Mouse (Mus musculus): ENCODE measurements around the gene Plcd3. TPM values are rescaled to one million over a fixed set of nuclear protein-coding genes. Genes with fewer than 3 reads are reported as not detected.
A peak's percentile ranks its signal among the peaks of the same experiment; 100 is the strongest.

The Plcd3 gene
- total RNA-seq (2015) = 0.17 TPM in 1 of 2 replicates, not detected in the other
- total RNA-seq (2017) = not detected in 2 replicates

GRCm38 (mm10) chr11:103101481-103101865, at the start of gene Plcd3, which contains the start of gene Acbd4:
TSS of gene Plcd3 (minus strand) at chr11:103101658.
TSS of gene Acbd4 (plus strand) at chr11:103101682.
- peak; percentile 43 for ATAC-seq (replicated peaks; ENCODE audit: poor library complexity)

- no peak for ATAC-seq (replicated peaks; ENCODE audit: poor library complexity)
Measured at GRCm38 (mm10) chr11:103149771-103150170, 48.3 kb upstream of the Plcd3 start.

- ATAC-seq (replicated peaks; ENCODE audit: poor library complexity) = peak; percentile 40
Measured at GRCm38 (mm10) chr11:103147766-103148165, 46.3 kb upstream of the Plcd3 start.

GRCm38 (mm10) chr11:103146386-103146785, 44.9 kb upstream of the Plcd3 start:
- ATAC-seq (replicated peaks; ENCODE audit: poor library complexity) = peak; percentile 60

DNA sequence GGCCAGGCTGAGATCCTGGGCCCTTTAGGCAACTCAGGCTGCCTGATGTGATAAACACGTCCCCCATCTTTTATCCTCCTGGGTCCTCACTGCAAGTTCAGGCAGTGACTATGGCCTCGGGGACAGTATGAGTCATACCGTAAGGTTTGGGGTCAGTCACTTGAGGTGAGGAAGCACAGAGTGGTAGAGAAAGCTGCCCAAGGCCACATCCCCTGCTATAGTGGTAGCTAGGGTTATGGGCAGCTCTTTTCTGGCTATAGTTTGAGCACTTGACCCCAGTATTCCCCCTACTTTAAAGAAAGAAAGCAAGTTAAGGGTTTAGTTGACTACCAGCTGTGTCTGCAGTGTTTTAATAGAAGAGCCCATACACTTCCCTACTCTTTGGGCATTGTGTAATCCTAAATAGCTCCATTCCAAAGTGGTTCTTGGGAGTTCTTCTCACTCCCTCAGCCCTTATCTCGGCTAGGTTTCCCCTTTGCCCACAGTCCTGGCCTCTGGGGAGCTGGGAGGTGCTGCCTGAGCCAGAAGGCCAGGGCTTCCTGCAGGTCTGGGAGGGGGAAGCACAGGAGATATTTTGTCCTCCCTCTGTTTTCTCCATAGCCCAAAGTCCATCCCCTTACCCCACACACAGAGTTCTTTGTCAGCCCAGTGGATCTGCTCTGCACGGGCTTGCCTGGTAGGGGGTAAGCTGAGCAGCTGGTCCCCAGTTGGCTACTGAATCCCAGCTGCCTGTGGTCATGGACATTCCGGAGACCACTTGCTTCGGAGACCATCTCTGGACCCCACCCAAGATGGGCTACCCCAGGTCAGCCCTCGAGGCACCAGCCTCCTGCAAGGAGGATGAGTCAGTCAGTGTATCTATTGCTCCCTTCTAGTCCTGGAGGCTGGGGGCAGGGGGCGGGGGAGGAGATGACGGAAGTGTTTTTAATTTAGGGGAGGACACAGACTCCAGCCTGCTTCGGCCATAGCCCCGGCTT, 43.1 kb upstream of the Plcd3 start:
- ATAC-seq (replicated peaks; ENCODE audit: poor library complexity) = no peak

DNA sequence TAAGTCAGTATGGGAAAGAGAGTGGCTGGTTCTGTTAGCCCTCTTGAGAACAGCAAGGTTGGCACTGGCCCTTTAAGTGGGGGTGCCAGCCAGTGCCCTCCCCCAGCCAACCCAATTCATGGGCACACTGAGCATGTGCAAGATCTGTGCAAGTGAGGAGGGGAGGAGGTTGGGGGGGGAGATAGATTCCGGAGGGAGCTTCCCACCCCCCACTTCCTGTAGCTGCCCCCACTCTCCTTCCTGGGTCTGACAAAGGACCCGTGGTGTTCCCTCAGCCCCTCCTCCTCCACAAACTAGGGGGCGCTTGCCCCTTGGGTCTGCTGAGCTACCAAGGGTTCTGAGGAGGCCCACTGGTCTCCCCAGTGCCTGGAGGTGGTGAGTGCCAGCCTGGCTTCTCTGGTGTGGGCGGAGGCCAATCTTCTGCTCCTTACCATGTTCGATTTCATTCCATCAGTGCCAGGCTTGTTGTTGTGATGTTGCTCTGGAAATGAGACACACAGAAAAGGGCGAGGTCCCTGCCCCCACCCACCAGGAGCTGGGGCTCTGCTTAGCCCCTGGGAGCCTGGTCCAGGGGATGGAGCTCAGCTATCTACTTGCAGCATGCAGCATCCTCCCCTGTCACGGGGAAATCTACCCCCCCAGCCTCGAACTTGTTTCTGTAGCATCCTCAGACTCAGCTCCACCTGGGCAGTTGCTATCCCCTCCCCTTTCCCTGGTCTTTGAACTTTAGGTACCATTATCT, 41.2 kb upstream of the Plcd3 start:
- peak; percentile 40 for ATAC-seq (replicated peaks; ENCODE audit: poor library complexity)

DNA sequence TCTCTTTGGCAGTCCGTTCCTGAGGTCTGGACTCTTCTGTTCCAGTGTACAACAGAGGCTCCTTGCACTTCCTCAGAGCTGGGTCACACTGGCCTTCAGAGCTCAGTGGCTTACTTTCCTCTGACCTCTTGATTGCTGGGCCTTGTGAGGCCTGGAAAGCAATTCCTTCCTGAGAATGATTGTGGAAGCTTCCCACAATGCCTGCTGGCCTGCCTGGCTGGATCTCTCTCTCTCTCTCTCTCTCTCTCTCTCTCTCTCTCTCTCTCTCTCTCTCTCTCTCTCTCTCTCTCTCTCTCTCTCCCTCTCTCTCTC, 40.4 kb upstream of the Plcd3 start:
- ATAC-seq (replicated peaks; ENCODE audit: poor library complexity) = 0 out of 2 replicates have a peak, but pooled peaks have one; percentile 9

GRCm38 (mm10) chr11:103141101-103141943, 39.9 kb upstream of the Plcd3 start:
- ATAC-seq (replicated peaks; ENCODE audit: poor library complexity) = no peak

DNA sequence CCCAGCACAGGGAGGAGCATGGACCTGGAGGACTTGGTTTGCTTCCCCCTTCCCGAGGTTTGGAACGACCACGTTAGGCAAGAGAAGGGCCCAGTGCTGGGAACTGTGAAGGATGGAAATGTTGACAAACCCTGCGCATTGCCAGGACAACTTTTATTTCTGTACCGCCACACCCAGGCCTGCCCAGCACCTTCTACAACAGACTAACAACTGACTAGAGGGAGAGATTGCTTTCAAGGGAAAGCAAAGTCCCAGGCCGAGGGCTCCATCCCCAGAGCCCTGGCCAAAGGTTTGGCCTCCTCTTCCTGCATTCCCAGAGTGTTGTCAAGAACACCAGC, 39.3 kb upstream of the Plcd3 start:
- no peak for ATAC-seq (replicated peaks; ENCODE audit: poor library complexity)

GRCm38 (mm10) chr11:103139951-103140762, 38.7 kb upstream of the Plcd3 start:
- ATAC-seq (replicated peaks; ENCODE audit: poor library complexity) = no peak

- peak; percentile 32 for ATAC-seq (replicated peaks; ENCODE audit: poor library complexity)
Measured at GRCm38 (mm10) chr11:103136039-103136577, 34.6 kb upstream of the Plcd3 start.

DNA sequence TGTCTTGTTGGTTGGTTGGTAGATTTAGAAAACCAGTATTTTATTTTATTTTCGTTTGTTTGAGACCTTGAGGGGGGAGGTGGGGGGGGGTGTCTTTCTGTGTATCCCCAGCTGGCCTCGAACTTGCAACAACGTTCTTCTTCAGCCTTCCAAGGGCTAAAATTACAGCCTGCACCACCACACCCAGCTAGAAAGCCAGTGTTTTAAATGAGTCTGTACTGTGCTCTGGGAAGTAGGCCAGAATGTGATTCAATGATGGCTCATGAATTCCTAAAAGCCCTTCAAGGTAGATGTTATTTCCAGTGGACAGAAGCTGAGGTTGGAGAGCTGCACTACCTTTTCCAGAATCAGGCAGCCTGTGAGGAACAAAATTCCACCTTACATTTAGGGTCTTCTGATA, 32.8 kb upstream of the Plcd3 start:
- no peak for ATAC-seq (replicated peaks; ENCODE audit: poor library complexity)

GRCm38 (mm10) chr11:103133456-103134185, 32.2 kb upstream of the Plcd3 start:
- ATAC-seq (replicated peaks; ENCODE audit: poor library complexity) = no peak

- ATAC-seq (replicated peaks; ENCODE audit: poor library complexity) = peak; percentile 86
Measured at GRCm38 (mm10) chr11:103132576-103133455, 31.4 kb upstream of the Plcd3 start.

DNA sequence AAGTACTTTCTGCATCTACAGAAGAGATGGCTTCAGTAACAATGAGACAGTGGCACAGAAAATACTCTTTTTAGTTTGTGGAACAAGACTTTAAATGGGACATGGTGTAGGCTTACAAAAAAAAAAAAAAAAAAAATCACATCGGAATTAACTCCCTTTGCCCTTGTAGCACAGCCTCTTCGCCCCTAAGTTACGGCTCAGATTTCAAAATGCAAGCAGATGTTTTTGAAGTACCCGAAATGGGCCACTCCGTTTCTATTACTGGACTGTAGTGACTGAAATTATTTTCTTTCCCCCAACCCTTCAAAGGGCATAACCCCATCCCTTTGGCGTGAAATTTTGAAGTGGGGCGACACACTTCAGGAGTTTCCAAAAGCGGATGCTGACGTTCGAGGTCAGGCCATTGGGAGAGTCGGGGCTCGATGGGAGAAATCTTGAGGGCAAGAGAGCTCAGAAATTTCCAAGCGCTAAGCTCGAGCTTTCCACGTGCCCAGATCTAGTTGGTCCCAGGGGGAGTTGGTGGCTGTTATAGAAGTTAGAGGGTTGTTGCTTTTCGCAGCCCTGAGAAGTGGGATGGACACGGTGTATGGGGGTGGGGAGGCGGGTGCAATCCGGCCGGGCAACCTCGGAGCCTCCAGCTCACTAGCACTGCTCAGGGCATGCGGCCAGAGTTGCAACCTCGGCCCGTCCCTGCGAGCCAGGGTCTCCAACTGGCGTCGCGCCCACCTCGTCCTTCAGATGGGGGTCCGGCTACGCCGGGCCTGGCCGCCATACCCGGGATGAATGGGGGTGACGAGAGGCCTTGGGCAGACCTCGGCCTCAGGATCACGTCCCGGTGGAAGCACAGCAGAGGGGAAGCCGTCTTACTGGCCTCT, 30.5 kb upstream of the Plcd3 start, which contains the start of gene Hexim2:
Gene Hexim2 (plus strand): TSS at position 729 of the 875 bp plus-strand sequence.
- ATAC-seq (replicated peaks; ENCODE audit: poor library complexity) = no peak

GRCm38 (mm10) chr11:103120315-103120714, 18.9 kb upstream of the Plcd3 start:
- ATAC-seq (replicated peaks; ENCODE audit: poor library complexity) = no peak

- no peak for ATAC-seq (replicated peaks; ENCODE audit: poor library complexity)
Measured at GRCm38 (mm10) chr11:103119609-103120008, 18.2 kb upstream of the Plcd3 start.

All from megakaryocyte progenitor cell, adult 5-6 weeks (primary cell).